In genomic region chr5:142902506-142903314, GRCm38 (mm10) we compare ENCODE assay signal across 8 mouse cellular contexts. TPM values are rescaled to one million over a fixed set of nuclear protein-coding genes. Genes with fewer than 3 reads are reported as not detected.
A peak's percentile ranks its signal among the peaks of the same experiment; 100 is the strongest.
DNase-seq lines count a peak whose midpoint lies in the region; ATAC-seq and TF ChIP-seq lines count a peak whose summit lies in the region.

No protein-coding gene starts in this region.

- peak overlapping the region; percentile 29; the same call in 1 of the 2 replicates for H3K4me3 ChIP-seq in E14TG2a.4 (replicated peaks; ENCODE audit: low read length)
- H3K4me3 ChIP-seq in heart, embryonic 11.5 days (ENCODE audit: low read depth, low read length) = peak overlapping the region; percentile 15; the same call in 1 of the 2 replicates
- no peak overlapping the region for H3K4me3 ChIP-seq in liver, postnatal 0 days (ENCODE audit: low read depth, low read length)

- 0 out of 2 replicates have a peak overlapping the region, but pooled peaks have one; percentile 8 for H3K4me2 ChIP-seq in heart, embryonic 11.5 days
- H3K4me2 ChIP-seq in liver, postnatal 0 days (ENCODE audit: low read depth, low read length) = peak overlapping the region; percentile 38

- no peaks in the 10 kb centered on the region for H3K27me3 ChIP-seq in E14TG2a.4 (ENCODE audit: insufficient read depth, low read length)
- no peaks in the 10 kb centered on the region for H3K27me3 ChIP-seq in heart, embryonic 11.5 days (ENCODE audit: control insufficient read depth, insufficient read depth, low read length)
- H3K27me3 ChIP-seq in liver, postnatal 0 days (ENCODE audit: insufficient read depth, low read length) = no peaks in the 10 kb centered on the region

- ATAC-seq in CD4-positive, CD25-positive, alpha-beta regulatory T cell, adult 4 months = no peak
- ATAC-seq in heart, embryonic 11.5 days (replicated peaks; ENCODE audit: insufficient number of reproducible peaks, low FRiP score, low TSS enrichment) = no peak
- no peak for ATAC-seq in liver, postnatal 0 days

- H3K27ac ChIP-seq in heart, embryonic 11.5 days (ENCODE audit: low read depth, low read length) = peak overlapping the region; percentile 69
- H3K27ac ChIP-seq in liver, postnatal 0 days (ENCODE audit: low read depth) = peak overlapping the region; percentile 58

- peaks cover 58% of the 10 kb centered on the region for H3K4me1 ChIP-seq in E14TG2a.4 (replicated peaks; ENCODE audit: low read depth, low read length)
- H3K4me1 ChIP-seq in heart, embryonic 11.5 days (ENCODE audit: control insufficient read depth, insufficient read depth, low read length) = peaks cover 17% of the 10 kb centered on the region
- peaks cover 9% of the 10 kb centered on the region for H3K4me1 ChIP-seq in liver, postnatal 0 days (ENCODE audit: insufficient read depth)

- no peaks in the 10 kb centered on the region for H3K9me3 ChIP-seq in E14TG2a.4 (ENCODE audit: low read length)
- no peaks in the 10 kb centered on the region for H3K9me3 ChIP-seq in heart, embryonic 11.5 days (replicated peaks; ENCODE audit: control insufficient read depth, low read length)
- H3K9me3 ChIP-seq in liver, postnatal 0 days (ENCODE audit: low read length) = no peaks in the 10 kb centered on the region

- no peak for TF ChIP-seq EP300 in liver, postnatal 0 days (IDR thresholded peaks at IDR 0.05; ENCODE audit: low read depth)

- H3K9ac ChIP-seq in heart, embryonic 11.5 days (ENCODE audit: low read depth, low read length) = peak overlapping the region; percentile 44; the same call in 1 of the 2 replicates
- H3K9ac ChIP-seq in liver, postnatal 0 days (replicated peaks) = no peak overlapping the region

- DNase-seq in CD4-positive, CD25-positive, alpha-beta regulatory T cell, adult 2 months (ENCODE audit: low read depth, low spot score) = peak; percentile 43
- no peak for DNase-seq in liver, postnatal 0 days
- DNase-seq in right cerebral cortex, adult 18-20 months = no peak
- no peak for DNase-seq in cerebellum, postnatal 36 days
- DNase-seq in kidney, adult 9 months = no peak

- WGBS in heart, embryonic 11.5 days (ENCODE audit: insufficient replicate concordance) = 50% methylated on average over 5 of the region's 5 CpGs
- WGBS in liver, postnatal 0 days (ENCODE audit: insufficient replicate concordance) = 72% methylated on average over 5 of the region's 5 CpGs

- peaks cover 76% of the 10 kb centered on the region for H3K36me3 ChIP-seq in E14TG2a.4 (ENCODE audit: insufficient read depth, low read length)
- H3K36me3 ChIP-seq in heart, embryonic 11.5 days (ENCODE audit: control insufficient read depth, insufficient read depth, low read length) = peaks cover 33% of the 10 kb centered on the region
- H3K36me3 ChIP-seq in liver, postnatal 0 days (replicated peaks; ENCODE audit: insufficient read depth, low read length) = peaks cover 48% of the 10 kb centered on the region

- no peak for TF ChIP-seq CTCF in E14TG2a.4 (conservative IDR thresholded peaks at IDR 0.05; ENCODE audit: low read length)
- TF ChIP-seq CTCF in liver, postnatal 0 days (IDR thresholded peaks at IDR 0.05; ENCODE audit: low read depth) = no peak

RNA-seq across cellular contexts. Expression of gene Actb, which starts 3.8 kb away (rescaled TPM):
- over 10,000 TPM; 21,144 to 46,167 TPM for polyA plus RNA-seq in CD4-positive, CD25-positive, alpha-beta regulatory T cell, adult 4 months (2017; shearing (Covaris generic))
- 7,480 and 8,290 TPM in 2 replicates for polyA plus RNA-seq in heart, embryonic 11.5 days (2014; fragmentation: Nextera tagmentation; extraction: Ambion mirVana)
- polyA plus RNA-seq in liver, postnatal 0 days (2015; fragmentation: Nextera tagmentation; extraction: Ambion mirVana) = 6,710 and 7,738 TPM in 2 replicates

RNA-seq across cellular contexts. Expression of gene Fbxl18, which starts 7.5 kb away (rescaled TPM):
- 1 to 10 TPM; 3.9 to 8.6 TPM for polyA plus RNA-seq in CD4-positive, CD25-positive, alpha-beta regulatory T cell, adult 4 months (2017; shearing (Covaris generic))
- polyA plus RNA-seq in heart, embryonic 11.5 days (2014; fragmentation: Nextera tagmentation; extraction: Ambion mirVana) = 7.0 and 8.0 TPM in 2 replicates
- 1.8 and 3.2 TPM in 2 replicates for polyA plus RNA-seq in liver, postnatal 0 days (2015; fragmentation: Nextera tagmentation; extraction: Ambion mirVana)

RNA-seq across cellular contexts. Expression of gene Fscn1, which starts 57.4 kb away (rescaled TPM):
- under 1 TPM; 0.36 to 0.58 TPM for polyA plus RNA-seq in CD4-positive, CD25-positive, alpha-beta regulatory T cell, adult 4 months (2017; shearing (Covaris generic))
- polyA plus RNA-seq in heart, embryonic 11.5 days (2014; fragmentation: Nextera tagmentation; extraction: Ambion mirVana) = 180 and 186 TPM in 2 replicates
- polyA plus RNA-seq in liver, postnatal 0 days (2015; fragmentation: Nextera tagmentation; extraction: Ambion mirVana) = 6.9 and 7.3 TPM in 2 replicates

Comparison
In these comparisons a context has a peak if more than half of its experiments do, and no peak if none do; other contexts are left out.
1. RNA of gene Fscn1, which starts 57.4 kb away (polyA plus RNA-seq): 180 to 186 TPM in heart, embryonic 11.5 days; 6.9 to 7.3 TPM in liver, postnatal 0 days and 0.36 to 0.58 TPM in CD4-positive, CD25-positive, alpha-beta regulatory T cell, adult 4 months; every median in the first group is over 10 times any median in the second.